Mouse (Mus musculus): ENCODE measurements around the gene Leng9. TPM values are rescaled to one million over a fixed set of nuclear protein-coding genes. Genes with fewer than 3 reads are reported as not detected.

The Leng9 gene
- polyA plus RNA-seq, 2 experiments = 3.9 TPM

DNA sequence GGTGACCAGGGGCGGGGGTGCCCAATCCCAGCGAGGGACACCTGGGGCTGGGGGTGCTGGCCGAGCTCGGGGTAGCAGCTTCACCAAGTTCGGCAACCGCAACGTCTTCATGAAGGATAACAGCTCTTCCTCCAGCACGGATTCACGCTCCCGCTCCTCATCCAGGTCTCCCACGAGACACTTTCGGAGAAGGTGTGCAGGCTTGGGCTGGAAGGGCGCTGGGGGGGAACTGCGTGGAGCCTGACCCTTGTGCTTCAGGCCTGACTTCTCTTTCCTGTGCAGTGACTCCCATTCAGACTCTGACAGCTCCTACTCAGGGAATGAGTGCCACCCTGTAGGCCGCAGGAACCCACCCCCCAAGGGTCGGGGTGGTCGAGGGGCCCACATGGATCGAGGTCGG is 6.7 kb downstream of the Leng9 start:
- no peak overlapping the region for H3K4me3 ChIP-seq (replicated peaks; ENCODE audit: low read length)
- H3K4me2 ChIP-seq (replicated peaks; ENCODE audit: low read depth, low read length, severe bottlenecking) = no peak overlapping the region
- peaks cover 4% of the 10 kb centered on the region; the same call in 1 of the 2 replicates for H3K4me1 ChIP-seq (ENCODE audit: control insufficient read depth, insufficient read depth, low read length)
- 96% methylated on average over 19 of the region's 19 CpGs for WGBS
- no peak overlapping the region for H3K27ac ChIP-seq (replicated peaks; ENCODE audit: low read depth, low read length)
- DNase-seq (ENCODE audit: low spot score) (no peak), ATAC-seq (ENCODE audit: low FRiP score, low read depth) (no peak)
- no peak for TF ChIP-seq POLR2A (IDR thresholded peaks at IDR 0.05; ENCODE audit: borderline replicate concordance, extremely low read depth, insufficient read depth, insufficient read length)
- no peaks in the 10 kb centered on the region for H3K27me3 ChIP-seq (ENCODE audit: control insufficient read depth, insufficient read depth, low read length)
- H3K9me3 ChIP-seq (ENCODE audit: control insufficient read depth, low read length) = no peaks in the 10 kb centered on the region
- H3K9ac ChIP-seq (ENCODE audit: low read depth, low read length, severe bottlenecking) = no peak overlapping the region
- H3K36me3 ChIP-seq (ENCODE audit: control insufficient read depth, insufficient read depth, low read length) = peaks cover 100% of the 10 kb centered on the region

- H3K36me3 ChIP-seq (ENCODE audit: control insufficient read depth, insufficient read depth, low read length) = peaks cover 96% of the 10 kb centered on the region
These were observed 7.3 kb downstream of the Leng9 start for GRCm38 (mm10) chr7:4142796-4143445.

GRCm38 (mm10) chr7:4141648-4142325 is 8.4 kb downstream of the Leng9 start:
- H3K27ac ChIP-seq (replicated peaks; ENCODE audit: low read depth, low read length) = no peak overlapping the region
- H3K36me3 ChIP-seq (ENCODE audit: control insufficient read depth, insufficient read depth, low read length) = peaks cover 85% of the 10 kb centered on the region
- WGBS = 92% methylated on average over 6 of the region's 6 CpGs
- ATAC-seq (ENCODE audit: low FRiP score, low read depth) (no peak), DNase-seq (ENCODE audit: low spot score) (no peak)
- peaks cover 6% of the 10 kb centered on the region; the same call in 1 of the 2 replicates for H3K4me1 ChIP-seq (ENCODE audit: control insufficient read depth, insufficient read depth, low read length)
- TF ChIP-seq POLR2A (IDR thresholded peaks at IDR 0.05; ENCODE audit: borderline replicate concordance, extremely low read depth, insufficient read depth, insufficient read length) = no peak
- H3K4me3 ChIP-seq (replicated peaks; ENCODE audit: low read length) = no peak overlapping the region
- no peaks in the 10 kb centered on the region for H3K9me3 ChIP-seq (ENCODE audit: control insufficient read depth, low read length)
- no peak overlapping the region for H3K4me2 ChIP-seq (replicated peaks; ENCODE audit: low read depth, low read length, severe bottlenecking)
- H3K27me3 ChIP-seq (ENCODE audit: control insufficient read depth, insufficient read depth, low read length) = no peaks in the 10 kb centered on the region
- no peak overlapping the region for H3K9ac ChIP-seq (ENCODE audit: low read depth, low read length, severe bottlenecking)

More at GRCm38 (mm10) chr7:4142796-4143445, 7.3 kb downstream of the Leng9 start:
- DNase-seq (ENCODE audit: low spot score) (no peak), ATAC-seq (ENCODE audit: low FRiP score, low read depth) (no peak)
- Histone ChIP-seq H3K4me1 (ENCODE audit: control insufficient read depth, insufficient read depth, low read length) (peaks cover 4% of the 10 kb centered on the region; the same call in 1 of the 2 replicates), H3K4me3 (replicated peaks; ENCODE audit: low read length) (no peak overlapping the region), H3K27ac (replicated peaks; ENCODE audit: low read depth, low read length) (no peak overlapping the region), H3K9me3 (ENCODE audit: control insufficient read depth, low read length) (no peaks in the 10 kb centered on the region), H3K9ac (ENCODE audit: low read depth, low read length, severe bottlenecking) (no peak overlapping the region), H3K4me2 (replicated peaks; ENCODE audit: low read depth, low read length, severe bottlenecking) (no peak overlapping the region), H3K27me3 (ENCODE audit: control insufficient read depth, insufficient read depth, low read length) (no peaks in the 10 kb centered on the region)
- TF ChIP-seq POLR2A (IDR thresholded peaks at IDR 0.05; ENCODE audit: borderline replicate concordance, extremely low read depth, insufficient read depth, insufficient read length) = no peak
- WGBS = 95% methylated on average over 10 of the region's 10 CpGs

GRCm38 (mm10) chr7:4139391-4139790 is 10.8 kb downstream of the Leng9 start:
- WGBS = 93% methylated on average over 5 of the region's 5 CpGs
- no peak for TF ChIP-seq POLR2A (IDR thresholded peaks at IDR 0.05; ENCODE audit: borderline replicate concordance, extremely low read depth, insufficient read depth, insufficient read length)
- no peak for DNase-seq (ENCODE audit: low spot score)
- no peak for ATAC-seq (ENCODE audit: low FRiP score, low read depth)
- no peaks in the 10 kb centered on the region for H3K9me3 ChIP-seq (ENCODE audit: control insufficient read depth, low read length)
- H3K4me1 ChIP-seq (ENCODE audit: control insufficient read depth, insufficient read depth, low read length) = peaks cover 6% of the 10 kb centered on the region; the same call in 1 of the 2 replicates
- H3K9ac ChIP-seq (ENCODE audit: low read depth, low read length, severe bottlenecking) = no peak overlapping the region
- no peak overlapping the region for H3K27ac ChIP-seq (replicated peaks; ENCODE audit: low read depth, low read length)
- no peaks in the 10 kb centered on the region for H3K27me3 ChIP-seq (ENCODE audit: control insufficient read depth, insufficient read depth, low read length)
- no peak overlapping the region for H3K4me2 ChIP-seq (replicated peaks; ENCODE audit: low read depth, low read length, severe bottlenecking)
- peaks cover 61% of the 10 kb centered on the region for H3K36me3 ChIP-seq (ENCODE audit: control insufficient read depth, insufficient read depth, low read length)
- H3K4me3 ChIP-seq (replicated peaks; ENCODE audit: low read length) = no peak overlapping the region

GRCm38 (mm10) chr7:4138671-4139070 is 11.5 kb downstream of the Leng9 start:
- TF ChIP-seq POLR2A (IDR thresholded peaks at IDR 0.05; ENCODE audit: borderline replicate concordance, extremely low read depth, insufficient read depth, insufficient read length) = no peak
- Histone ChIP-seq H3K9ac (ENCODE audit: low read depth, low read length, severe bottlenecking) (no peak overlapping the region), H3K9me3 (ENCODE audit: control insufficient read depth, low read length) (no peaks in the 10 kb centered on the region), H3K36me3 (ENCODE audit: control insufficient read depth, insufficient read depth, low read length) (peaks cover 54% of the 10 kb centered on the region), H3K4me1 (ENCODE audit: control insufficient read depth, insufficient read depth, low read length) (peaks cover 6% of the 10 kb centered on the region; the same call in 1 of the 2 replicates), H3K27me3 (ENCODE audit: control insufficient read depth, insufficient read depth, low read length) (no peaks in the 10 kb centered on the region), H3K4me3 (replicated peaks; ENCODE audit: low read length) (no peak overlapping the region), H3K27ac (replicated peaks; ENCODE audit: low read depth, low read length) (no peak overlapping the region), H3K4me2 (replicated peaks; ENCODE audit: low read depth, low read length, severe bottlenecking) (no peak overlapping the region)
- DNase-seq (ENCODE audit: low spot score) (no peak), ATAC-seq (ENCODE audit: low FRiP score, low read depth) (no peak)
- 89% methylated on average over 7 of the region's 7 CpGs for WGBS
